Mouse (Mus musculus): ENCODE measurements around the gene Gramd1b. TPM values are rescaled to one million over a fixed set of nuclear protein-coding genes. Genes with fewer than 3 reads are reported as not detected.

Gene Gramd1b
- total and polyA plus RNA-seq, 2 experiments from 2014 or later = 3.2 to 17.4 TPM

DNA sequence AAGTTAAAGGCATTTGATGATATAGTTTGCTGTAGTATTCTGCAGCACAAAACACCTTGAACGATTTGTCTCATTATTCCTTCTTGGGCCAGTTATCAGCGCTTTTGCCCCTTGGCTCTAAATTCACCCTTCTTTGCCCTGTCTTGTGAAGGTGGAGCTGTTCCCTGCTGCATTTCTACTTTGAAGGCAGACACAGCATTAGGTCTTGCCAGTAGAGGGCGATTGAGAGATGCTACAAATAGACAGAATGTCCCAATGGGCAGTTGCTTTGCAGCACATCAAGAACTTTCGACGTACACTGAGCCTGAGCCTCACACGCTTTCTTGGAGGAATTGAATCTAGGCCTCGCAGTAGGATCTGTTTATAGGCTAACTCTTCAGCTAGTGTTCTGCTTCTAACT is 180.5 kb downstream of the Gramd1b start:
- whole genome bisulfite sequencing = 15% methylated on average over 7 of the region's 7 CpGs
- no peak overlapping the region for H3K4me3 ChIP-seq (ENCODE audit: low read depth, low read length)
- H3K27ac ChIP-seq (ENCODE audit: low read depth) = no peak overlapping the region
- ATAC-seq (ENCODE audit: insufficient read depth, low read depth) (0 out of 2 replicates have a peak, but pooled peaks have one; percentile 18), DNase-seq (ENCODE audit: low spot score) (peak; percentile 60)
- H3K9me3 ChIP-seq (replicated peaks; ENCODE audit: control insufficient read depth, low read length) = no peaks in the 10 kb centered on the region
- TF ChIP-seq EP300 (IDR thresholded peaks at IDR 0.05; ENCODE audit: low read depth) (no peak), CTCF (IDR thresholded peaks at IDR 0.05; ENCODE audit: low read depth) (peak; percentile 79)
- H3K36me3 ChIP-seq (replicated peaks; ENCODE audit: control insufficient read depth, insufficient read depth, low read length) = no peaks in the 10 kb centered on the region
- H3K4me1 ChIP-seq (ENCODE audit: control insufficient read depth, insufficient read depth) = peaks cover 11% of the 10 kb centered on the region
- H3K4me2 ChIP-seq (ENCODE audit: low read depth, low read length) = no peak overlapping the region
- H3K9ac ChIP-seq (replicated peaks; ENCODE audit: low read depth, low read length) = no peak overlapping the region
- no peaks in the 10 kb centered on the region for H3K27me3 ChIP-seq (ENCODE audit: control insufficient read depth, insufficient read depth, low read length)

DNA sequence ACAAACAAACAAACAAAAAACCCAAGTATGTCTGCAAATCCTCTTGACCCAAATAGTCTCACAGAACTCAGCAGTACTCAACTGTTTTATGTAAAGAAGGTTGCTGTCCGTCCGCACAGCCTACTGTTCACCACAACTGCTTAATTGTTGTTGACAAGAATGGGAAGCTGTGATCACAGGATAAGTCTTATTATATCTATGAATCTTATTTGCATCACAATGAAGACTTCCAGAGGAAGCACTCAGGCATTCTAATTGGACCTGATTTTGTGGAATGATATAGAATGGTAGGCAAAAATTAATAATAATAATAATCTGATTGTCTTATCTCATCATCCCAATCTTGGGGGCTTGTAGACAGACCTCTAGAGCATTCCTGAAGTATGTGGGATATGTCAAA is 181.1 kb downstream of the Gramd1b start:
- Histone ChIP-seq H3K4me2 (ENCODE audit: low read depth, low read length) (no peak overlapping the region), H3K9me3 (replicated peaks; ENCODE audit: control insufficient read depth, low read length) (no peaks in the 10 kb centered on the region), H3K27me3 (ENCODE audit: control insufficient read depth, insufficient read depth, low read length) (no peaks in the 10 kb centered on the region), H3K36me3 (replicated peaks; ENCODE audit: control insufficient read depth, insufficient read depth, low read length) (no peaks in the 10 kb centered on the region), H3K4me3 (ENCODE audit: low read depth, low read length) (no peak overlapping the region), H3K4me1 (ENCODE audit: control insufficient read depth, insufficient read depth) (peaks cover 17% of the 10 kb centered on the region), H3K27ac (ENCODE audit: low read depth) (no peak overlapping the region), H3K9ac (replicated peaks; ENCODE audit: low read depth, low read length) (no peak overlapping the region)
- no peak for ATAC-seq (ENCODE audit: insufficient read depth, low read depth)
- no peak for TF ChIP-seq EP300 (IDR thresholded peaks at IDR 0.05; ENCODE audit: low read depth)
- no peak for TF ChIP-seq CTCF (IDR thresholded peaks at IDR 0.05; ENCODE audit: low read depth)
- no peak for DNase-seq (ENCODE audit: low spot score)
- 90% methylated on average over 2 of the region's 2 CpGs for WGBS

DNA sequence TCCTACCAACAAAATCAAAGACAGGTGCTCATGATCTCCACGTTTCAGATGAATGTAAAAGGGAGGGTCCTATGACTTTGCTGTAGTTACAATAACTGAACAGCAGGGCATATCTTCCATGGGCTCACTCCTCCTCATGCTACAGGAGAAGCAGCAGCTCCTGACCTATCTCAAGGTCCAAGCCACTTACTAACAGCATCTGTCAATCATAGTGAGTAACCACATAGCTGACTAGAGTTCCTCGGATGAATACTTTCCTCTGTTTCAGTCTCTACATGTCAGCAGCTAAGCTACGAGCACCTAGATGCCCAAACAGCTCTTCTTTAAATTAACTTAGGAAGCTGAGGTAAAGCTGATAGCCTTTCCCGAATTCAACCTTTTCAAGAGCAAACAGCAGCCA is 181.6 kb downstream of the Gramd1b start:
- ATAC-seq (ENCODE audit: insufficient read depth, low read depth) (no peak), DNase-seq (ENCODE audit: low spot score) (no peak)
- Histone ChIP-seq H3K36me3 (replicated peaks; ENCODE audit: control insufficient read depth, insufficient read depth, low read length) (no peaks in the 10 kb centered on the region), H3K27ac (ENCODE audit: low read depth) (no peak overlapping the region), H3K4me2 (ENCODE audit: low read depth, low read length) (no peak overlapping the region), H3K9me3 (replicated peaks; ENCODE audit: control insufficient read depth, low read length) (no peaks in the 10 kb centered on the region), H3K9ac (replicated peaks; ENCODE audit: low read depth, low read length) (no peak overlapping the region), H3K4me3 (ENCODE audit: low read depth, low read length) (no peak overlapping the region), H3K4me1 (ENCODE audit: control insufficient read depth, insufficient read depth) (peaks cover 22% of the 10 kb centered on the region), H3K27me3 (ENCODE audit: control insufficient read depth, insufficient read depth, low read length) (no peaks in the 10 kb centered on the region)
- 58% methylated on average over 4 of the region's 4 CpGs for WGBS
- TF ChIP-seq EP300 (IDR thresholded peaks at IDR 0.05; ENCODE audit: low read depth) (no peak), CTCF (IDR thresholded peaks at IDR 0.05; ENCODE audit: low read depth) (no peak)

DNA sequence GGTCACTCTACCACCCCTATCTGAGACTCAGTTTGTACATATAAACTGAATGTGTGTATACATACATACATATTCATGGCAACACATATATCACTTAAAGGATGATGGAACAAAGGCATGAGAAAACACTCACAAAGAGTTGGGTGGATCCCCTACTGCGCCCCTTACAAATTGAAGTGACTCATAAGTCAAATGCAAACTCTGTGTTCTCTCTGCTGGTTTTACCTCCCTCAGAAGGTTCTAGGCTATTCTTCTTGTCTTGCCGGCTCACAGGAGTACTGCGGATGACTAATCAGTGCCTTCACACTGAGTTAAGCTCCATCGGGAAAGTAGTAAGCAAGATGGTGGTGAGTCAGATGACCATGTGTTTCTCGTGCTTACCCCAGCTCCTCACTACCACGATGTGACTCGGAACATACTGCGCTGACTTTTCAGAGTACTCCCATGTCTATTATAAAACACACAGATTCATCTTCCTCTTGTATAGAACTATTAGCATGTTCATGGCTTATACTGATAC is 182.4 kb downstream of the Gramd1b start:
- H3K27ac ChIP-seq (ENCODE audit: low read depth) = no peak overlapping the region
- 90% methylated on average over 8 of the region's 8 CpGs for WGBS
- ATAC-seq (ENCODE audit: insufficient read depth, low read depth) = no peak
- H3K36me3 ChIP-seq (replicated peaks; ENCODE audit: control insufficient read depth, insufficient read depth, low read length) = no peaks in the 10 kb centered on the region
- H3K4me2 ChIP-seq (ENCODE audit: low read depth, low read length) = no peak overlapping the region
- H3K9ac ChIP-seq (replicated peaks; ENCODE audit: low read depth, low read length) = no peak overlapping the region
- H3K4me3 ChIP-seq (ENCODE audit: low read depth, low read length) = no peak overlapping the region
- no peak for TF ChIP-seq EP300 (IDR thresholded peaks at IDR 0.05; ENCODE audit: low read depth)
- no peak for TF ChIP-seq CTCF (IDR thresholded peaks at IDR 0.05; ENCODE audit: low read depth)
- no peaks in the 10 kb centered on the region for H3K9me3 ChIP-seq (replicated peaks; ENCODE audit: control insufficient read depth, low read length)
- H3K27me3 ChIP-seq (ENCODE audit: control insufficient read depth, insufficient read depth, low read length) = no peaks in the 10 kb centered on the region
- peaks cover 22% of the 10 kb centered on the region for H3K4me1 ChIP-seq (ENCODE audit: control insufficient read depth, insufficient read depth)
- DNase-seq (ENCODE audit: low spot score) = no peak

DNA sequence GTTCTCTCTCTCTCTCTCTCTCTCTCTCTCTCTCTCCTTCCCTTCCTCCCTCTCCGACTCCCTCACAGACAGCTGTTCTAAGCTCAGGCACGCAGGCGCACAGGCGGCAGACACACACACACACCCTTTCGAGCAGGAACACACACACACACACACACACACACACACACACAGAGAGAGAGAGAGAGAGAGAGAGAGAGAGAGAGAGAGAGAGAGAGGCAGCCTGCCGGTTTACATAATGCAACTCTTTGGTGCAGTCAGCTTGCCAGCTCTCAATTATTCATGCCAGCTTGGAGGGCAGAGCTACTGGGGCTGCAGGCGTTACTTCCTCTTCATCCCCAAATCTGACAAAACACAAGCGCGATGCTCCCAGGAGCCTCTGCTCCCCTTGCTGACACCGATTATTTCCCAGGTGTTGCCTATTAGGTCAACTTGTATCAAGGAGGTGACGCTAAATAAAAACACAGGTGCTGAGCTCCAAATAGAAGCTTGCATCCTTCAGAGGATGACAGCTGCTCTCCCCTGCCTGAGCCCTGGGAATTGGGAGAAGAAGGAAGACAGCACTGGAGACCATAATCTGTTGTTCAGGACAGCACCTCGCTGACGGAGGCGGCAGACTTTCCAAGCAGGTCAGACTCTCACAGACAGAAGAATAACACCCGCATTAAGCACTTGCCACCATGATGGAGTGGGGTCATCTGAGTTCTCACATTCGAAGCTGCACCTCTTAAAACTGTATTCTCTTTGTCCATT is 184.8 kb downstream of the Gramd1b start:
- peak; percentile 33 for DNase-seq (ENCODE audit: low spot score)

More for the DNA sequence above, 184.8 kb downstream of the Gramd1b start:
- peak overlapping the region; percentile 35 for H3K4me3 ChIP-seq (ENCODE audit: low read depth, low read length)
- no peaks in the 10 kb centered on the region for H3K36me3 ChIP-seq (replicated peaks; ENCODE audit: control insufficient read depth, insufficient read depth, low read length)
- H3K9ac ChIP-seq (replicated peaks; ENCODE audit: low read depth, low read length) = no peak overlapping the region; the same call in 1 of the 2 replicates
- WGBS = 14% methylated on average over 16 of the region's 16 CpGs
- no peaks in the 10 kb centered on the region for H3K27me3 ChIP-seq (ENCODE audit: control insufficient read depth, insufficient read depth, low read length)
- no peak overlapping the region for H3K27ac ChIP-seq (ENCODE audit: low read depth)
- no peak for TF ChIP-seq CTCF (IDR thresholded peaks at IDR 0.05; ENCODE audit: low read depth)
- TF ChIP-seq EP300 (IDR thresholded peaks at IDR 0.05; ENCODE audit: low read depth) = no peak
- H3K4me2 ChIP-seq (ENCODE audit: low read depth, low read length) = peak overlapping the region; percentile 62
- H3K9me3 ChIP-seq (replicated peaks; ENCODE audit: control insufficient read depth, low read length) = no peaks in the 10 kb centered on the region
- peak; percentile 59; the same call in 1 of the 2 replicates for ATAC-seq (ENCODE audit: insufficient read depth, low read depth)
- peaks cover 22% of the 10 kb centered on the region for H3K4me1 ChIP-seq (ENCODE audit: control insufficient read depth, insufficient read depth)

Data from heart, postnatal 0 days (tissue).